Mouse (Mus musculus): ENCODE measurements around the gene Elavl1. TPM values are rescaled to one million over a fixed set of nuclear protein-coding genes. Genes with fewer than 3 reads are reported as not detected.

Elavl1 gene
- polyA plus RNA-seq (2012; rRNA removed; ENCODE audit: low replicate concordance), result 44.7 and 52.6 TPM in 2 replicates

GRCm38 (mm10) chr8:4324983-4325750, at the start of gene Elavl1, which contains the start of gene Ccl25:
Gene Elavl1, minus strand, starts transcription at chr8:4325413.
Gene Ccl25, plus strand, starts transcription at chr8:4325210.

GRCm38 (mm10) chr8:4275275-4276110, 49.7 kb downstream of the Elavl1 start, which contains the start of gene Timm44:
Gene Timm44, minus strand, starts transcription at chr8:4275913.

GRCm38 (mm10) chr8:4259125-4259804, 65.9 kb downstream of the Elavl1 start, which contains the start of gene Ctxn1:
Gene Ctxn1, minus strand, starts transcription at chr8:4259274.

GRCm38 (mm10) chr8:4252934-4253841, 72.0 kb downstream of the Elavl1 start, which contains the start of gene Snapc2:
Gene Snapc2, plus strand, starts transcription at chr8:4253080.

GRCm38 (mm10) chr8:4247951-4248540, 77.2 kb downstream of the Elavl1 start, which contains the start of gene Tgfbr3l:
Gene Tgfbr3l, plus strand, starts transcription at chr8:4248214.

GRCm38 (mm10) chr8:4238434-4239192, 86.6 kb downstream of the Elavl1 start, which contains the start of the genes Map2k7 and Gm49320:
Gene Map2k7, plus strand, starts transcription at chr8:4238740.
Gene Gm49320, plus strand, starts transcription at chr8:4238865.

Other genes starting within 250 kb of the Elavl1 start
- gene Cd209f, start 219.6 kb downstream of the Elavl1 start, polyA plus RNA-seq (2012; rRNA removed; ENCODE audit: low replicate concordance), result 40.2 and 44.0 TPM in 2 replicates
- gene Cd209g, start 191.3 kb downstream of the Elavl1 start, polyA plus RNA-seq (2012; rRNA removed; ENCODE audit: low replicate concordance), result 29.4 and 31.4 TPM in 2 replicates
- 36.9 and 46.0 TPM in 2 replicates for gene Evi5l, start 158.8 kb downstream of the Elavl1 start, polyA plus RNA-seq (2012; rRNA removed; ENCODE audit: low replicate concordance)
- gene Prr36, start 108.0 kb downstream of the Elavl1 start, polyA plus RNA-seq (2012; rRNA removed; ENCODE audit: low replicate concordance), result 0.10 and 0.60 TPM in 2 replicates
- 0.06 and 3.7 TPM in 2 replicates for gene Lrrc8e, start 98.6 kb downstream of the Elavl1 start, polyA plus RNA-seq (2012; rRNA removed; ENCODE audit: low replicate concordance)
- 36.9 and 52.9 TPM in 2 replicates for gene Map2k7, start 86.7 kb downstream of the Elavl1 start, polyA plus RNA-seq (2012; rRNA removed; ENCODE audit: low replicate concordance)
- 2.6 and 4.2 TPM in 2 replicates for gene Gm49320, start 86.5 kb downstream of the Elavl1 start, polyA plus RNA-seq (2012; rRNA removed; ENCODE audit: low replicate concordance)
- gene Tgfbr3l, start 77.2 kb downstream of the Elavl1 start, polyA plus RNA-seq (2012; rRNA removed; ENCODE audit: low replicate concordance), result 19.0 and 49.3 TPM in 2 replicates
- 36.6 and 80.9 TPM in 2 replicates for gene Snapc2, start 72.3 kb downstream of the Elavl1 start, polyA plus RNA-seq (2012; rRNA removed; ENCODE audit: low replicate concordance)
- 11.7 and 195 TPM in 2 replicates for gene Ctxn1, start 66.1 kb downstream of the Elavl1 start, polyA plus RNA-seq (2012; rRNA removed; ENCODE audit: low replicate concordance)
- 92.2 and 103 TPM in 2 replicates for gene Timm44, start 49.5 kb downstream of the Elavl1 start, polyA plus RNA-seq (2012; rRNA removed; ENCODE audit: low replicate concordance)
- gene Ccl25, start 203 bp downstream of the Elavl1 start, polyA plus RNA-seq (2012; rRNA removed; ENCODE audit: low replicate concordance), result 4.7 and 5.5 TPM in 2 replicates
- 73.1 and 75.8 TPM in 2 replicates for gene Cers4, start 167.6 kb upstream of the Elavl1 start, polyA plus RNA-seq (2012; rRNA removed; ENCODE audit: low replicate concordance)

Measured in subcutaneous adipose tissue, adult 2 months (tissue).